Mouse (Mus musculus) embryonic facial prominence, embryonic 12.5 days (tissue): ENCODE results near the gene Bnc2. TPM values are rescaled to one million over a fixed set of nuclear protein-coding genes. Genes with fewer than 3 reads are reported as not detected.
A peak's percentile ranks its signal among the peaks of the same experiment; 100 is the strongest.

ENCODE experiments used
- ATAC-seq: fragments of 200-750 bp; cut with Nextera tagmentation; 2 replicates; pipeline ENCODE4 v1.8.0; 2017; ENCODE audit not compliant: insufficient number of reproducible peaks, insufficient read depth, low FRiP score, low TSS enrichment
- H3K27ac ChIP-seq: fragments of 300-500 bp; sonication (generic); 2 replicates; pipeline ENCODE4 v1.5.1; 2016; ENCODE audit warnings: mild to moderate bottlenecking
- H3K27me3 ChIP-seq: fragments of 300-500 bp; sonication (generic); 2 replicates; pipeline ENCODE4 v1.6.1; 2016; ENCODE audit warnings: mild to moderate bottlenecking, moderate library complexity
- H3K36me3 ChIP-seq: fragments of 300-500 bp; sonication (generic); 2 replicates; pipeline ENCODE4 v1.6.1; 2016; ENCODE audit warnings: mild to moderate bottlenecking
- H3K4me1 ChIP-seq: fragments of 300-500 bp; sonication (generic); 2 replicates; pipeline ENCODE4 v1.6.1; 2016
- H3K4me2 ChIP-seq: fragments of 300-500 bp; sonication (generic); replicated peaks from 2 replicates; pipeline ENCODE4 v1.6.1; 2016; ENCODE audit warnings: mild to moderate bottlenecking, moderate library complexity
- H3K4me3 ChIP-seq: fragments of 300-500 bp; sonication (generic); 2 replicates; pipeline ENCODE4 v1.5.1; 2016; ENCODE audit warnings: mild to moderate bottlenecking
- H3K9ac ChIP-seq: fragments of 300-500 bp; sonication (generic); 2 replicates; pipeline ENCODE4 v1.6.1; 2016; ENCODE audit warnings: mild to moderate bottlenecking, moderate library complexity
- H3K9me3 ChIP-seq: fragments of 300-500 bp; sonication (generic); 2 replicates; pipeline ENCODE4 v1.6.1; 2016; ENCODE audit warnings: mild to moderate bottlenecking, moderate library complexity
- WGBS: fragments of 180-500 bp; shearing (Covaris S2); methylation state at CpG from one replicate; pipeline ENCODE4 v1.1.7; 2016; 5-methylcytosine and 5-hydroxymethylcytosine counted together
- polyA plus RNA-seq: library from polyadenylated mRNA; unstranded; fragments of >200 nt; fragmentation: Nextera tagmentation; extraction: Ambion mirVana; gene quantifications from 2 replicates; pipeline ENCODE4 v1.2.1, GENCODE M21; 2016

The Bnc2 gene
- polyA plus RNA-seq, 1 experiment from 2014 or later = 41.6 TPM

- Histone ChIP-seq H3K9ac (no peak overlapping the region), H3K4me3 (no peak overlapping the region), H3K9me3 (no peaks in the 10 kb centered on the region), H3K4me1 (peaks cover 10% of the 10 kb centered on the region), H3K36me3 (no peaks in the 10 kb centered on the region), H3K27me3 (no peaks in the 10 kb centered on the region), H3K4me2 (no peak overlapping the region), H3K27ac (no peak overlapping the region)
- no peak for ATAC-seq
- WGBS = 92% methylated on average over 7 of the region's 7 CpGs
Observed at GRCm38 (mm10) chr4:84627616-84628015, 47.5 kb downstream of the Bnc2 start.

GRCm38 (mm10) chr4:84623312-84623711 is 51.8 kb downstream of the Bnc2 start:
- no peak for ATAC-seq
- H3K4me2 ChIP-seq = no peak overlapping the region
- H3K27ac ChIP-seq = no peak overlapping the region
- no peak overlapping the region for H3K9ac ChIP-seq
- H3K9me3 ChIP-seq = no peaks in the 10 kb centered on the region
- H3K27me3 ChIP-seq = no peaks in the 10 kb centered on the region
- H3K4me3 ChIP-seq = no peak overlapping the region
- no peaks in the 10 kb centered on the region for H3K36me3 ChIP-seq
- peaks cover 18% of the 10 kb centered on the region for H3K4me1 ChIP-seq
- WGBS = 84% methylated on average over 5 of the region's 5 CpGs

GRCm38 (mm10) chr4:84621785-84622184 is 53.3 kb downstream of the Bnc2 start:
- no peak overlapping the region for H3K9ac ChIP-seq
- H3K27me3 ChIP-seq = no peaks in the 10 kb centered on the region
- WGBS = 90% methylated on average over 3 of the region's 3 CpGs
- H3K36me3 ChIP-seq = no peaks in the 10 kb centered on the region
- no peak overlapping the region for H3K27ac ChIP-seq
- no peak overlapping the region for H3K4me3 ChIP-seq
- H3K4me2 ChIP-seq = no peak overlapping the region
- no peak for ATAC-seq
- peaks cover 16% of the 10 kb centered on the region for H3K4me1 ChIP-seq
- H3K9me3 ChIP-seq = no peaks in the 10 kb centered on the region

- H3K4me3 ChIP-seq = no peak overlapping the region
- 58% methylated on average over 4 of the region's 4 CpGs for WGBS
- no peak overlapping the region for H3K27ac ChIP-seq
- H3K27me3 ChIP-seq = no peaks in the 10 kb centered on the region
- no peaks in the 10 kb centered on the region for H3K4me1 ChIP-seq
- no peak overlapping the region for H3K4me2 ChIP-seq
- ATAC-seq = no peak
- H3K9ac ChIP-seq = no peak overlapping the region
- no peaks in the 10 kb centered on the region; the same call in 1 of the 2 replicates for H3K36me3 ChIP-seq
- no peaks in the 10 kb centered on the region for H3K9me3 ChIP-seq
Observed at GRCm38 (mm10) chr4:84609861-84610260, 65.2 kb downstream of the Bnc2 start.

GRCm38 (mm10) chr4:84604461-84604860 is 70.6 kb downstream of the Bnc2 start:
- 65% methylated on average over 1 of the region's 1 CpGs for WGBS
- no peak overlapping the region for H3K4me2 ChIP-seq
- no peak for ATAC-seq
- no peaks in the 10 kb centered on the region for H3K4me1 ChIP-seq
- H3K4me3 ChIP-seq = no peak overlapping the region
- no peaks in the 10 kb centered on the region; the same call in 1 of the 2 replicates for H3K36me3 ChIP-seq
- no peaks in the 10 kb centered on the region for H3K9me3 ChIP-seq
- H3K9ac ChIP-seq = no peak overlapping the region
- no peak overlapping the region for H3K27ac ChIP-seq
- no peaks in the 10 kb centered on the region for H3K27me3 ChIP-seq

GRCm38 (mm10) chr4:84580260-84580952 is 94.7 kb downstream of the Bnc2 start:
- ATAC-seq = no peak
- Histone ChIP-seq H3K9me3 (no peaks in the 10 kb centered on the region), H3K9ac (no peak overlapping the region), H3K4me2 (no peak overlapping the region), H3K36me3 (no peaks in the 10 kb centered on the region), H3K4me3 (no peak overlapping the region), H3K27ac (no peak overlapping the region), H3K4me1 (peaks cover 21% of the 10 kb centered on the region; the same call in 1 of the 2 replicates), H3K27me3 (no peaks in the 10 kb centered on the region)
- 35% methylated on average over 6 of the region's 6 CpGs for WGBS

- WGBS = 74% methylated on average over 1 of the region's 1 CpGs
- H3K27ac ChIP-seq = no peak overlapping the region
- H3K4me2 ChIP-seq = no peak overlapping the region
- no peaks in the 10 kb centered on the region for H3K36me3 ChIP-seq
- H3K4me1 ChIP-seq = peaks cover 21% of the 10 kb centered on the region; the same call in 1 of the 2 replicates
- ATAC-seq = no peak
- H3K27me3 ChIP-seq = no peaks in the 10 kb centered on the region
- no peaks in the 10 kb centered on the region for H3K9me3 ChIP-seq
- no peak overlapping the region for H3K4me3 ChIP-seq
- no peak overlapping the region for H3K9ac ChIP-seq
Observed at GRCm38 (mm10) chr4:84578296-84578695, 96.8 kb downstream of the Bnc2 start.

- Histone ChIP-seq H3K4me3 (no peak overlapping the region), H3K9ac (no peak overlapping the region), H3K4me1 (0 out of 2 replicates have a peak, but pooled peaks cover 6% of the 10 kb centered on the region), H3K9me3 (no peaks in the 10 kb centered on the region), H3K27me3 (no peaks in the 10 kb centered on the region), H3K4me2 (no peak overlapping the region), H3K27ac (no peak overlapping the region), H3K36me3 (no peaks in the 10 kb centered on the region)
- 47% methylated on average over 8 of the region's 8 CpGs for WGBS
- ATAC-seq = no peak
Observed at GRCm38 (mm10) chr4:84566123-84566522, 109.0 kb downstream of the Bnc2 start.

- Histone ChIP-seq H3K9me3 (no peaks in the 10 kb centered on the region), H3K4me1 (peaks cover 25% of the 10 kb centered on the region), H3K9ac (peak overlapping the region; percentile 92), H3K36me3 (no peaks in the 10 kb centered on the region), H3K27me3 (0 out of 2 replicates have a peak, but pooled peaks cover 3% of the 10 kb centered on the region), H3K4me2 (peak overlapping the region; percentile 83), H3K4me3 (peak overlapping the region; percentile 69), H3K27ac (peak overlapping the region; percentile 86)
- peak; percentile 80 for ATAC-seq
- under 1% methylated on average over 62 of the region's 62 CpGs for WGBS
Observed at GRCm38 (mm10) chr4:84545204-84545871, 129.7 kb downstream of the Bnc2 start.

GRCm38 (mm10) chr4:84544646-84545045 is 130.4 kb downstream of the Bnc2 start:
- H3K4me1 ChIP-seq = peaks cover 31% of the 10 kb centered on the region
- H3K27me3 ChIP-seq = 0 out of 2 replicates have a peak, but pooled peaks cover 3% of the 10 kb centered on the region
- WGBS = 28% methylated on average over 2 of the region's 2 CpGs
- no peak overlapping the region; the same call in 1 of the 2 replicates for H3K9ac ChIP-seq
- H3K4me2 ChIP-seq = peak overlapping the region; percentile 83
- H3K9me3 ChIP-seq = no peaks in the 10 kb centered on the region
- no peak for ATAC-seq
- H3K27ac ChIP-seq = no peak overlapping the region
- no peaks in the 10 kb centered on the region for H3K36me3 ChIP-seq
- peak overlapping the region; percentile 69 for H3K4me3 ChIP-seq

- WGBS = 74% methylated on average over 6 of the region's 6 CpGs
- no peak overlapping the region for H3K4me3 ChIP-seq
- no peak overlapping the region for H3K27ac ChIP-seq
- H3K4me1 ChIP-seq = peaks cover 13% of the 10 kb centered on the region; the same call in 1 of the 2 replicates
- H3K9ac ChIP-seq = no peak overlapping the region
- no peak for ATAC-seq
- no peaks in the 10 kb centered on the region for H3K27me3 ChIP-seq
- no peaks in the 10 kb centered on the region for H3K9me3 ChIP-seq
- H3K36me3 ChIP-seq = no peaks in the 10 kb centered on the region
- no peak overlapping the region for H3K4me2 ChIP-seq
Observed at GRCm38 (mm10) chr4:84540531-84540930, 134.5 kb downstream of the Bnc2 start.

GRCm38 (mm10) chr4:84539396-84539795 is 135.7 kb downstream of the Bnc2 start:
- H3K9me3 ChIP-seq = no peaks in the 10 kb centered on the region
- no peak overlapping the region for H3K9ac ChIP-seq
- no peak for ATAC-seq
- H3K27me3 ChIP-seq = no peaks in the 10 kb centered on the region
- peaks cover 13% of the 10 kb centered on the region; the same call in 1 of the 2 replicates for H3K4me1 ChIP-seq
- no peaks in the 10 kb centered on the region for H3K36me3 ChIP-seq
- H3K4me2 ChIP-seq = no peak overlapping the region
- no peak overlapping the region for H3K4me3 ChIP-seq
- H3K27ac ChIP-seq = no peak overlapping the region
- WGBS = 80% methylated on average over 8 of the region's 8 CpGs
